Mouse (Mus musculus): ENCODE data around the gene Ireb2.
"Not testable (repeated sequence)": the region's sequence is repeated elsewhere in the genome, so short reads cannot be mapped to it uniquely, and the experiment has no call there.

The Ireb2 gene

DNA sequence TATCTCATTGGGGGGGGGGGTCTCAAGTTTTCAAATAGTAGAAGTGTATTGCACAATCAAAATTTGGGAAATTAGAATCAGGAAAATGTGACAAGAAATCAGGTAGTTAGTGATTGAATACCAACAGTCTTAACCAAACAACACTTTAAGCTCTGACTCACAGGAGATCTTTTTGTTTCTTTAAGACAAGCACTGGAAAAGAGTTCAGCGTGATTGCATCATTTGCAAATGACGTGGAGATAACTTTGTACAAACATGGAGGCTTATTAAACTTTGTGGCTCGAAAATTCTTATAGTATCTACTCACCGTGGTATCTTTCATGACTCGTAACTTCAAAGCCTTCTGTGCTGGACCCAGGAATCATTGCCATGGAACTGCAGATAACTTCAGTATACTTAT lies 45.9 kb downstream of the Ireb2 start:
- no peak for DNase-seq

DNA sequence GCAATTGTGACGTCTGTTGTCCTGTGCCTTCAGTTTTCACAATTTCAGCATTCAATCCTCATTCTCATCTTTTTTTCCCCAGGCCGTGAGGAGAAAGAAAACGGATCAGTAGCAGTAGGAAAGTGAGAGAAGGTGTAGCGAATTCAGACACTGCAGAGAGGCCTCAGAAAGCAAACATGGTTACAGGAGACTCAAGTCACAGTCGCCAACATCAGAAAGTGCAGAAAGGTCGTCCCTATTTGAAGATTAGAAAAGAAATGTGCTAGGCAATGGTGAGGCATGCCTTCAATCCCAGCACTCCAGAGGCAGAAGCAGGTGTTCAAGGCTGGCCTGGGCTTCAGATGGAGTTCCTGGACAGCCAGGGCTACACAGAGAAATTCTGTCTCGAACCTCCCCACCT lies 52.0 kb downstream of the Ireb2 start:
- no peak for DNase-seq

- no peak for DNase-seq
Observed at GRCm38 (mm10) chr9:54916401-54916800, 52.8 kb downstream of the Ireb2 start.

DNA sequence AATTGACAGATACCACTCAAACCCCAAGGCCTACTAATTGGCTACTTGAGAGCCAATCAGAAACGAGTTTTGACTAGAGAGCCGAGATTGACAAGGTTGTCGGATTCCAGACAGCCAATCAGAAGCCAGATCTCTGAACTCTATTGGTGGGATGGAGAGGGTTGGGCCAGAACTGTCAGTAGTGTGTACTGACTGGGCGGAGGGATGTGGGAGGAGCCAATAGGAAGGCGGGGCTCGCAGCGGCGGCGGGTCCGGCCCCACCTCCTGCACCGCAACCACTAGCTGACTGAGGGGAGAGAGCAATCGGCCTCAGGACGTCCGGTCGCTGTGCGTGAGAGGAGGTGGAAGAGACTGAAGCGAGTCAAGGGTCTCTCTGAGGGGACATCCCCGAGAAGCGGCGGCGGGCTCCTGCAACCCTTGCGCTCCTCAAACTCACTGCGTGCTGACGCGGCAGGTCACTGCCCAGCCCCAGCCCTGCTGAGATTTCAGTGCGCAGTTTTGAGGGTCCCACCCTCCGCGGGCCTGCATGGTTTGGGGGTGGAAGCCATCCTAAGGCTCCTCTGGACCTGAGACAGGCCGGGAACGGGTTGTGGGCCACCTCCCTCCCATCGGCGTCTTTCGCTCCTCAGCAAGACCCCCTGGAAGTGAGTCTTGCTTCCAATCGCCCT lies 53.6 kb downstream of the Ireb2 start, which contains the start of gene Hykk:
Gene Hykk (plus strand): TSS at position 274 of the 668 bp plus-strand sequence.
- peak; percentile 94 for DNase-seq

GRCm38 (mm10) chr9:54918191-54918590 lies 54.6 kb downstream of the Ireb2 start:
- peak; percentile 51 for DNase-seq

DNA sequence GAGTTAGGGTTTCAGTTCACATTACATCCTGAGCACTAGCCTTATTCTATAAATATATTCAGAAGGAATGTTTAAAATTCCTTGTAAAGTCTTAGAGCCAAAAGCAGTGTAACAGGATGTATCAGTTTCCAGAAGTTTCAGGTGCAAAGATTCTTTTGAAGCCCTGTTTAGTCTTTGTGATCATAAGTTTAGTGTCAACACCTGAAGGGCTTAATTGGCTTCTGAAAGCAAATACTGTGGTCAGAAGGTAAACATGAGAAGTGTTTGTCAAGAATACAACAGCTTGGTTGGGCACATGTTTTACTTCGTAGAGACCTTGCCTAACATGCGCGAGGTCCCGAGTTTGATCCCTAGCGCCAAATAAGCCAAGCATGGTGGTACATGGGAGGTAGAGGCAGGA lies 55.2 kb downstream of the Ireb2 start:
- no peak for DNase-seq

GRCm38 (mm10) chr9:54919946-54920345 lies 56.4 kb downstream of the Ireb2 start:
- peak; percentile 76 for DNase-seq

GRCm38 (mm10) chr9:54930741-54931140 lies 67.2 kb downstream of the Ireb2 start:
- peak; percentile 57 for DNase-seq

DNA sequence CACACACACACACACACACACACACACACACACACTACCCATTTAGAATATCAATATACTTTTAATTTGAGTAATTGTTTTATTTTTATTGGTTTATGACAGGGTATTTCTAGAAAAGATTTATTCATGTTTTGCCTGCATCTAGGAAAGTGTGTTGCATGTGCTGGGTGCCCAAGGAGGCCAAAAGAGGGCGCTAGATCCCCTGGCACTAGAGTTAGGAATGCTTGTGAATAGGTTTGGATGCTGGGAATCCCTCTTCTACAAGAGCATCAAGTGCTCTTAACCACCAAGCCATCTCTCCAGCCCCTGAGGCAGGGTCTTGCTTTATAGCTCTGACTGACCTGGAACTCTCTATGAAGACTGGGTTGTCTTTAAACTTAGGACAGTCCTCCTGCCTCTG lies 68.2 kb downstream of the Ireb2 start:
- DNase-seq: peak; percentile 17

GRCm38 (mm10) chr9:54932379-54932778 lies 68.8 kb downstream of the Ireb2 start:
- DNase-seq: peak; percentile 30

DNA sequence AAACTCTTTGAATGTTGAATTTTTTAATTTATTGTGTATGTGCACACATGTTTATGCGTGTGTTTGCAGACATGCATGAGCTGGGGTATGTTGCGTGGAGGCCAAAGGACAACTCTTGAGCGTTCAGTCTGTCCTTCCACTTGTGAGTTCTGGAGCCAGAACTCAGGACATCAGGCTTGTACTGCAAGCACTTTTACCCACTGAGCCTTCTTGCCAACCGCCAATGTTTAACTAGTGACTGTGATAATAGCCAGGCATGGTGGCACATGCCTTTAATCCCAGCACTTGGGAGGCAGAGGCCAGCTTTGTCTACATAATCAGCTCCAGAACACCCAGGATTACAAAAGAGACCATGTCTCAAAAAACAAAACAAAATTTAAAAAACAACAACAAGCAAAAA lies 78.5 kb downstream of the Ireb2 start:
- peak; percentile 67 for DNase-seq

GRCm38 (mm10) chr9:54944467-54944866 lies 80.9 kb downstream of the Ireb2 start:
- no peak for DNase-seq

GRCm38 (mm10) chr9:54946256-54946655 lies 82.7 kb downstream of the Ireb2 start:
- DNase-seq: no peak

DNA sequence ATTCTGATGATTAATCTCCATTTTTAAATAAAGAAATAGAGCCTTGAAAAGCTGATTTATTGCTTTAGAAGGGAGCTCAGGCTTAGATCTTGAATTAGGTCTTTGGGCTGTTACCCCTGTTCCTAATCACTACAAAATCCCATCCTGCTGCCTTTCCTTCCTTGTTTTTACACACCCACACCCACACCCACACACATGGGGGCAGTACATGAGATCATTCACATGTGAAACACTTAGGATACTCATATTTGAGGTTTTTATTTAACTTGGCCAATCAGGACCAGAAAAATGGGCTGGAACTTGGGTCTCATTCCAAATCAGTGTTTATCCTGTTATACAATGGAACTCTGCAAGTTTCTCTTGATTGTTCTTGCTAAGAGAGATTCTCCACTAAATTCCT lies 85.9 kb downstream of the Ireb2 start:
- no peak for DNase-seq

DNA sequence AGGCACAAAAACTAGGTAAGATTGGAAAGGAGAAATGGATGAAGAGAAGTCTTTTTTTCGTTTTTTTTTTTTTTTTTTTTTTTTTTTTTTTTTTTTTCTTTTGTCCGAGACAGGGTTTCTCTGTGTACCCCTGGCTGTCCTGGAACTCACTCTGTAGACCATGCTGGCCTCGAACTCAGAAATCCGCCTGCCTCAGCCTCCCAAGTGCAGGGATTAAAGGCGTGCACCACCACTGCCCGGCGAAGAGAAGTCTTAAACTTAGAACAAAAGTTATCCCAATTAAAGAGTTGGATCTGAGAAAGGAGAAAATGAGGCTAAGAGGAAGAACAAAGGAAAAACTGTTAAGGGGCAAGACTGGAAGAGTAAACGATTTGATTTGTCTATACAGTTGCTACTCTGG lies 86.6 kb downstream of the Ireb2 start:
- DNase-seq: not testable (repeated sequence)

DNA sequence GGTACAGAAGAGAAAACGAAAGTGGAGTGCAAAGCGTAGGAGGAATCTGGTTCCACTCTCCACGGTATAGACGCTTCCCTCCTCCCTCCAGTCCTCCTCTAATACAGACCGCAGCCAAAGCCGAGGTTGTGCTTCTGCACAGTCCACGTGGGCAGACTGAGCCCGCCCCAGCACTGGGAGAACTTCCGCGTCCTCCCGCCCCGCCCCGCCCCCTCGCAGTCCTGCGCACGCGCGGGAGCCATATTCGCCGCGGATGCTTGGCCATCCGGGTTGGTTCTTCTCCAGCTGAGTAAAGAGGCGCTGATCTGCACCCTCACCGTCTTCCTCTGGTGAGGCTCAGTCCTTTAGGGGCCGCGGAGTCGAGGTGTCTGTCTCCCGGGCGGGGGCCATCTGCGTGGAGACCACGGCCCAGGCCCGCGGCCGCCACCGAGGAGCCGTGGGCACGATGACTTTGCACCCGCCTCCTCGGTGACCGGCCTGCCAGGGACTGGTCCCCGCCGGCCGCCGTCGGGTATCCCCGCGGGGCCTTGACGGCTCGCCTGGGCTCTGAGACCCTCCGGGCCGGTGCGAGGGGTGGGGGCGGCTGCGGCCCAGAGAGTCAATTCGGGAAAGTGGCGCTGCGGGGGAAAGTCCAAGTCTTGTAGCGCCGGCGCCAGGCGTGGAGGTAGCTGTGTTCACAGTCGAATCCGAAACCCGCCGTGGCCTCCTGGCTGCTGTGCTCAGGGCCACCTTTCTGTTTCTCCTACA lies 87.2 kb downstream of the Ireb2 start, which contains the start of the genes Psma4 and AY074887:
Gene Psma4 (plus strand): TSS at position 216 of the 747 bp plus-strand sequence.
Gene AY074887 (minus strand): TSS at position 424 of the 747 bp plus-strand sequence.
- DNase-seq: peak; percentile 83

DNA sequence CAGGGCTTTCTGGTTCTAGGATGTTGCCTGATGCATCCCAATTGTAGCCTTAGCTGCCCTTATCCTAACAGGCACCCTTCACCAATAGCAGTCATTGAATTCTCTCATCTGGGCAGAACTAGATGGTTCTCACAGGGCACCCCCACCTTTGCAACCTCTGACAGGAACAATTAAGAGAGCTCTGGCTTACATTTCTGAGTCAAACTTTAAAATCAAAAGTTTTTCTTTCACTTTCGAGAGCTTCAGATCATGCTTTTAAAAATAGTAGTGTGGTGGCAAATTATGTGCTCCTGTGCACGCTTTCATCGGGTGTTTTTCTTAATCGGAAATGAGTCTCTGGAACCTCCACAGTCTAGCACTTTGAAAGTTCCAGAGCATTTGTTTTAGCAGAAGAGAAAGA lies 97.5 kb downstream of the Ireb2 start:
- no peak for DNase-seq

Measured in kidney, adult 11 months (tissue).